ENCODE assay signal across 11 mouse cellular contexts in genomic region chr11:101981850-101982249, GRCm38 (mm10). TPM values are rescaled to one million over a fixed set of nuclear protein-coding genes. Genes with fewer than 3 reads are reported as not detected.
A peak's percentile ranks its signal among the peaks of the same experiment; 100 is the strongest.
DNase-seq lines count a peak whose midpoint lies in the region; ATAC-seq and TF ChIP-seq lines count a peak whose summit lies in the region.
"Had no signal": no experiment of that assay in that cellular context is flagged by ENCODE, and none has a peak within 500 bp of the region (broad histone marks: within the 10 kb centered on the region; RNA-seq: fewer than 3 reads in every experiment).

No protein-coding gene starts in this region.

- peak overlapping the region; percentile 96 for H3K27ac ChIP-seq in left cerebral cortex, adult 2 months
- H3K27ac ChIP-seq in heart, adult 2 months = peak overlapping the region; percentile 99
- H3K27ac ChIP-seq in kidney, embryonic 15.5 days = 0 out of 2 replicates have a peak overlapping the region, but pooled peaks have one; percentile 7
- no peak overlapping the region for H3K27ac ChIP-seq in hindbrain, postnatal 0 days

- ATAC-seq in kidney, embryonic 15.5 days (replicated peaks; ENCODE audit: low FRiP score) = no peak
- ATAC-seq in megakaryocyte progenitor cell, adult 5-6 weeks (replicated peaks; ENCODE audit: poor library complexity) = peak; percentile 57
- ATAC-seq in hindbrain, postnatal 0 days = no peak

- TF ChIP-seq POLR2A in heart, adult 2 months (IDR thresholded peaks at IDR 0.05; ENCODE audit: insufficient read depth, low read depth, low read length) = peak; percentile 32

- no peaks in the 10 kb centered on the region for H3K27me3 ChIP-seq in heart, adult 2 months (ENCODE audit: control insufficient read depth, insufficient read depth, low read length)
- peaks cover 8% of the 10 kb centered on the region for H3K27me3 ChIP-seq in kidney, embryonic 15.5 days
- no peaks in the 10 kb centered on the region for H3K27me3 ChIP-seq in hindbrain, postnatal 0 days (ENCODE audit: insufficient read depth, low read length)

- peaks cover 17% of the 10 kb centered on the region for H3K4me1 ChIP-seq in heart, adult 2 months (ENCODE audit: control insufficient read depth, insufficient read depth, low read length)
- peaks cover 71% of the 10 kb centered on the region for H3K4me1 ChIP-seq in kidney, embryonic 15.5 days
- peaks cover 17% of the 10 kb centered on the region; the same call in 1 of the 2 replicates for H3K4me1 ChIP-seq in hindbrain, postnatal 0 days (ENCODE audit: insufficient read depth, low read length)

- peak in 1 of 2 experiments; percentile 48 for DNase-seq in left cerebral cortex, adult 2 months (ENCODE audit: extremely low spot score in 1 of 2, low spot score in 2 of 2)
- DNase-seq in left cerebral cortex, postnatal 10 days (ENCODE audit: extremely low spot score in 1 of 2, low spot score in 2 of 2) = no peak
- peak; percentile 47 to 56 for DNase-seq in heart, adult 2 months
- DNase-seq in yolk sac, embryonic 10.5 days (ENCODE audit: low spot score) = no peak
- DNase-seq in spleen, postnatal 10 days (ENCODE audit: low spot score in 2 of 2) = no peak
- no peak for DNase-seq in hindbrain, postnatal 0 days (ENCODE audit: low spot score)
- DNase-seq: cerebellum, adult 9-11 months had no signal

- WGBS in heart, adult 2 months = 36% methylated on average over 12 of the region's 12 CpGs
- 68% methylated on average over 12 of the region's 12 CpGs for WGBS in kidney, embryonic 15.5 days
- 82% methylated on average over 12 of the region's 12 CpGs for WGBS in hindbrain, postnatal 0 days

- H3K4me2 ChIP-seq in kidney, embryonic 15.5 days = no peak overlapping the region
- no peak overlapping the region for H3K4me2 ChIP-seq in hindbrain, postnatal 0 days (ENCODE audit: low read depth, low read length)

- TF ChIP-seq CTCF in left cerebral cortex, adult 2 months (IDR thresholded peaks at IDR 0.05) = no peak
- no peak for TF ChIP-seq CTCF in heart, adult 2 months (IDR thresholded peaks at IDR 0.05)
- no peak for TF ChIP-seq CTCF in hindbrain, postnatal 0 days (IDR thresholded peaks at IDR 0.05; ENCODE audit: low read depth)

- H3K4me3 ChIP-seq in left cerebral cortex, adult 2 months = peak overlapping the region; percentile 86
- H3K4me3 ChIP-seq in heart, adult 2 months = peak overlapping the region; percentile 68
- no peak overlapping the region for H3K4me3 ChIP-seq in kidney, embryonic 15.5 days (replicated peaks)
- H3K4me3 ChIP-seq in hindbrain, postnatal 0 days (ENCODE audit: low read length) = no peak overlapping the region

- H3K9ac ChIP-seq in heart, adult 2 months (ENCODE audit: low read depth, low read length) = peak overlapping the region; percentile 54
- H3K9ac ChIP-seq in kidney, embryonic 15.5 days = no peak overlapping the region
- H3K9ac ChIP-seq in hindbrain, postnatal 0 days (replicated peaks; ENCODE audit: low read length) = no peak overlapping the region

- no peaks in the 10 kb centered on the region for H3K9me3 ChIP-seq in kidney, embryonic 15.5 days (replicated peaks)
- no peaks in the 10 kb centered on the region for H3K9me3 ChIP-seq in hindbrain, postnatal 0 days (ENCODE audit: low read length)

- H3K36me3 ChIP-seq in heart, adult 2 months (ENCODE audit: control insufficient read depth, insufficient read depth, low read length) = peaks cover 15% of the 10 kb centered on the region
- H3K36me3 ChIP-seq in kidney, embryonic 15.5 days = peaks cover 33% of the 10 kb centered on the region
- H3K36me3 ChIP-seq in hindbrain, postnatal 0 days (ENCODE audit: insufficient read depth, low read length) = peaks cover 15% of the 10 kb centered on the region; the same call in 1 of the 2 replicates

- no peaks in the 10 kb centered on the region; the same call in 1 of the 2 replicates for H3K79me2 ChIP-seq in heart, adult 2 months (replicated peaks; ENCODE audit: control insufficient read depth, insufficient read depth, low read length)

- TF ChIP-seq EP300 in heart, adult 2 months (IDR thresholded peaks at IDR 0.05; ENCODE audit: insufficient read depth, low read depth, low read length) = peak; percentile 52; the same call in 1 of the 2 replicates

- intact Hi-C loops in left cerebral cortex, adult 2 months (cut with DNase I) = no loop called here
- intact Hi-C loops in left cerebral cortex, postnatal 10 days (cut with DNase I) = no loop called here
- intact Hi-C loops in heart, adult 2 months (cut with DNase I) = no loop called here

RNA-seq across cellular contexts. Expression of gene Cfap97d1, which starts 2.2 kb away (rescaled TPM):
- total RNA-seq in left cerebral cortex, adult 2 months (2021) = not detected
- not detected for total RNA-seq in left cerebral cortex, postnatal 10 days (2021)
- total RNA-seq in heart, adult 2 months (2021) = not detected
- not detected in 2 replicates for polyA plus RNA-seq in heart, adult 2 months (2012; rRNA removed)
- polyA plus RNA-seq in kidney, embryonic 15.5 days (2015; fragmentation: Nextera tagmentation; extraction: Ambion mirVana) = not detected in 2 replicates
- not detected in 2 replicates for total RNA-seq in megakaryocyte progenitor cell, adult 5-6 weeks (2015)
- not detected in 2 replicates for total RNA-seq in megakaryocyte progenitor cell, adult 5-6 weeks (2017)
- not detected in 2 replicates for total RNA-seq in hindbrain, postnatal 0 days (2014; rRNA removed)
- not detected in 2 replicates for polyA plus RNA-seq in hindbrain, postnatal 0 days (2015; fragmentation: Nextera tagmentation; extraction: Ambion mirVana)
- polyA plus RNA-seq: large intestine, adult 2 months; urinary bladder, adult 2 months had no signal

RNA-seq across cellular contexts. Expression of gene Dusp3, which starts 5.0 kb away (rescaled TPM):
- total RNA-seq in left cerebral cortex, adult 2 months (2021) = 100 to 1,000 TPM; 206 to 220 TPM
- 100 to 1,000 TPM; 138 to 142 TPM for total RNA-seq in left cerebral cortex, postnatal 10 days (2021)
- 100 to 1,000 TPM; 103 to 131 TPM for total RNA-seq in heart, adult 2 months (2021)
- 97.7 and 101 TPM in 2 replicates for polyA plus RNA-seq in heart, adult 2 months (2012; rRNA removed)
- 32.8 and 33.8 TPM in 2 replicates for polyA plus RNA-seq in kidney, embryonic 15.5 days (2015; fragmentation: Nextera tagmentation; extraction: Ambion mirVana)
- total RNA-seq in megakaryocyte progenitor cell, adult 5-6 weeks (2015) = 3.4 and 4.7 TPM in 2 replicates
- 1.4 and 4.1 TPM in 2 replicates for total RNA-seq in megakaryocyte progenitor cell, adult 5-6 weeks (2017)
- 52.0 and 80.7 TPM in 2 replicates for total RNA-seq in hindbrain, postnatal 0 days (2014; rRNA removed)
- 44.7 and 45.2 TPM in 2 replicates for polyA plus RNA-seq in hindbrain, postnatal 0 days (2015; fragmentation: Nextera tagmentation; extraction: Ambion mirVana)

RNA-seq across cellular contexts. Expression of gene Sost, which starts 15.0 kb away (rescaled TPM):
- not detected for total RNA-seq in left cerebral cortex, adult 2 months (2021)
- not detected for total RNA-seq in left cerebral cortex, postnatal 10 days (2021)
- total RNA-seq in heart, adult 2 months (2021) = 1 to 10 TPM; 2.1 to 3.2 TPM
- 5.8 and 7.0 TPM in 2 replicates for polyA plus RNA-seq in heart, adult 2 months (2012; rRNA removed)
- 0.83 and 1.4 TPM in 2 replicates for polyA plus RNA-seq in kidney, embryonic 15.5 days (2015; fragmentation: Nextera tagmentation; extraction: Ambion mirVana)
- not detected in 2 replicates for total RNA-seq in megakaryocyte progenitor cell, adult 5-6 weeks (2015)
- total RNA-seq in megakaryocyte progenitor cell, adult 5-6 weeks (2017) = not detected in 2 replicates
- 0.22 TPM in 1 of 2 replicates, not detected in the other for total RNA-seq in hindbrain, postnatal 0 days (2014; rRNA removed)
- 0.14 and 0.16 TPM in 2 replicates for polyA plus RNA-seq in hindbrain, postnatal 0 days (2015; fragmentation: Nextera tagmentation; extraction: Ambion mirVana)
- polyA plus RNA-seq: large intestine, adult 2 months had no signal

RNA-seq across cellular contexts. Expression of gene Mpp3, which starts 46.4 kb away (rescaled TPM):
- total RNA-seq in left cerebral cortex, adult 2 months (2021) = 10 to 100 TPM; 94.6 to 98.8 TPM
- 10 to 100 TPM; 34.1 to 36.3 TPM for total RNA-seq in left cerebral cortex, postnatal 10 days (2021)
- total RNA-seq in heart, adult 2 months (2021) = 1 to 10 TPM; 1.4 to 1.5 TPM
- 4.5 and 5.3 TPM in 2 replicates for polyA plus RNA-seq in heart, adult 2 months (2012; rRNA removed)
- 7.8 and 11.0 TPM in 2 replicates for polyA plus RNA-seq in kidney, embryonic 15.5 days (2015; fragmentation: Nextera tagmentation; extraction: Ambion mirVana)
- total RNA-seq in megakaryocyte progenitor cell, adult 5-6 weeks (2015) = not detected in 2 replicates
- total RNA-seq in megakaryocyte progenitor cell, adult 5-6 weeks (2017) = not detected in 2 replicates
- total RNA-seq in hindbrain, postnatal 0 days (2014; rRNA removed) = 73.5 and 81.3 TPM in 2 replicates
- polyA plus RNA-seq in hindbrain, postnatal 0 days (2015; fragmentation: Nextera tagmentation; extraction: Ambion mirVana) = 53.8 and 54.1 TPM in 2 replicates

RNA-seq across cellular contexts. Expression of gene Cd300lg, which starts 59.5 kb away (rescaled TPM):
- total RNA-seq in left cerebral cortex, adult 2 months (2021) = not detected
- not detected for total RNA-seq in left cerebral cortex, postnatal 10 days (2021)
- 10 to 100 TPM; 51.6 to 70.1 TPM for total RNA-seq in heart, adult 2 months (2021)
- polyA plus RNA-seq in heart, adult 2 months (2012; rRNA removed) = 102 and 143 TPM in 2 replicates
- 0.82 and 1.1 TPM in 2 replicates for polyA plus RNA-seq in kidney, embryonic 15.5 days (2015; fragmentation: Nextera tagmentation; extraction: Ambion mirVana)
- 0.66 and 1.3 TPM in 2 replicates for total RNA-seq in megakaryocyte progenitor cell, adult 5-6 weeks (2015)
- total RNA-seq in megakaryocyte progenitor cell, adult 5-6 weeks (2017) = 0.71 and 1.1 TPM in 2 replicates
- 0.05 and 0.29 TPM in 2 replicates for total RNA-seq in hindbrain, postnatal 0 days (2014; rRNA removed)
- 0.19 and 0.40 TPM in 2 replicates for polyA plus RNA-seq in hindbrain, postnatal 0 days (2015; fragmentation: Nextera tagmentation; extraction: Ambion mirVana)

Comparison
In these comparisons a context has a peak if more than half of its experiments do, and no peak if none do; other contexts are left out.
1. DNase-seq: peak in heart, adult 2 months (2 of 2); none in left cerebral cortex, postnatal 10 days (0 of 2), yolk sac, embryonic 10.5 days (single experiment), spleen, postnatal 10 days (0 of 2) and hindbrain, postnatal 0 days (single experiment).
2. H3K4me3 ChIP-seq: peak in left cerebral cortex, adult 2 months (single experiment) and heart, adult 2 months (single experiment); none in kidney, embryonic 15.5 days (single experiment) and hindbrain, postnatal 0 days (single experiment).